Mouse (Mus musculus) induced T-regulatory cell, adult 2 months (primary cell): Measurements from ENCODE around the gene Nme8.

Experiments
- DNase-seq: peaks from one replicate; pipeline ENCODE4 v3.0.0-alpha.2; 2012; ENCODE audit warnings: low read depth

Nme8 gene

GRCm38 (mm10) chr13:19640203-19640851 is 57.3 kb downstream of the Nme8 start:
- peak; percentile 6 for DNase-seq

- peak; percentile 8 for DNase-seq
Measured at GRCm38 (mm10) chr13:19636131-19636530, 61.5 kb downstream of the Nme8 start.

GRCm38 (mm10) chr13:19630768-19631709 is 66.6 kb downstream of the Nme8 start:
- no peak for DNase-seq

GRCm38 (mm10) chr13:19626473-19626872 is 71.1 kb downstream of the Nme8 start:
- no peak for DNase-seq

GRCm38 (mm10) chr13:19624632-19625320 is 72.8 kb downstream of the Nme8 start:
- DNase-seq, result no peak

- DNase-seq, result no peak
Measured at GRCm38 (mm10) chr13:19623228-19623905, 74.2 kb downstream of the Nme8 start.

GRCm38 (mm10) chr13:19622573-19623227 is 74.9 kb downstream of the Nme8 start, which contains the start of gene Sfrp4:
TSS of gene Sfrp4 (plus strand) at chr13:19623104.
- DNase-seq, result no peak

GRCm38 (mm10) chr13:19619216-19619927 is 78.2 kb downstream of the Nme8 start, which contains the start of gene Epdr1:
TSS of gene Epdr1 (minus strand) at chr13:19619927.
- peak; percentile 43 for DNase-seq

GRCm38 (mm10) chr13:19618841-19619215 is 78.8 kb downstream of the Nme8 start:
- DNase-seq, result no peak

GRCm38 (mm10) chr13:19618081-19618480 is 79.5 kb downstream of the Nme8 start:
- no peak for DNase-seq

- DNase-seq, result no peak
Measured at GRCm38 (mm10) chr13:19614311-19614710, 83.3 kb downstream of the Nme8 start.

GRCm38 (mm10) chr13:19613426-19613825 is 84.2 kb downstream of the Nme8 start:
- no peak for DNase-seq

- no peak for DNase-seq
Measured at GRCm38 (mm10) chr13:19612963-19613362, 84.6 kb downstream of the Nme8 start.

GRCm38 (mm10) chr13:19612348-19612747 is 85.2 kb downstream of the Nme8 start:
- DNase-seq, result no peak

GRCm38 (mm10) chr13:19608120-19608519 is 89.5 kb downstream of the Nme8 start:
- DNase-seq, result no peak

GRCm38 (mm10) chr13:19604916-19605315 is 92.7 kb downstream of the Nme8 start:
- DNase-seq, result no peak

GRCm38 (mm10) chr13:19603719-19604118 is 93.9 kb downstream of the Nme8 start:
- DNase-seq, result no peak

GRCm38 (mm10) chr13:19602531-19602930 is 95.1 kb downstream of the Nme8 start:
- no peak for DNase-seq

- DNase-seq, result no peak
Measured at GRCm38 (mm10) chr13:19599242-19599641, 98.4 kb downstream of the Nme8 start.

GRCm38 (mm10) chr13:19595141-19595540 is 102.5 kb downstream of the Nme8 start:
- no peak for DNase-seq
